Mouse (Mus musculus) ES-CJ7 (cell line): ENCODE data around the gene Itpk1.

ENCODE experiments used
- DNase-seq: peaks from one replicate; pipeline ENCODE4 v3.0.0; 2011; ENCODE audit warnings: low read depth, low spot score

Itpk1 gene

DNA sequence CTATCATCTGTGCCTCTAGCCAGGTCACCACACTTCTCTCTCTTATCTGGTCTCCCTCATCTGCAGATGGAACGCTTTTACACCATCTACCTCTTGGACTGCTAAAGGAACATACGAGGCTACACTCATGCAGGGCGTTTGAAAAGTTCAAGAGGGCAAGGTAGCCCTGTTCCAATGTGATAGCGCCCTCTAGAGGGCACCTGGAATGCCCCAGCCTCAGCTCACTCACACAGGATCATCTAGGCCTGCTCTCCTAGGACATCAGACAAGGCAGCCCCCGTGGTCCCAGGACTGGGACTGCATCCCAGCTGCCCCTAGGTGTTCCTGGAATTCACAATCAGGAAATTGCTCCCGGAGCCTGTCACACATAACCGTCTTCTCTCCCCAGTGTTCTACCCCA is 108.3 kb downstream of the Itpk1 start:
- DNase-seq: peak; percentile 69

- DNase-seq: no peak
Observed at GRCm38 (mm10) chr12:102594627-102595026, 110.1 kb downstream of the Itpk1 start.

- no peak for DNase-seq
Observed at GRCm38 (mm10) chr12:102593699-102594098, 111.0 kb downstream of the Itpk1 start.

DNA sequence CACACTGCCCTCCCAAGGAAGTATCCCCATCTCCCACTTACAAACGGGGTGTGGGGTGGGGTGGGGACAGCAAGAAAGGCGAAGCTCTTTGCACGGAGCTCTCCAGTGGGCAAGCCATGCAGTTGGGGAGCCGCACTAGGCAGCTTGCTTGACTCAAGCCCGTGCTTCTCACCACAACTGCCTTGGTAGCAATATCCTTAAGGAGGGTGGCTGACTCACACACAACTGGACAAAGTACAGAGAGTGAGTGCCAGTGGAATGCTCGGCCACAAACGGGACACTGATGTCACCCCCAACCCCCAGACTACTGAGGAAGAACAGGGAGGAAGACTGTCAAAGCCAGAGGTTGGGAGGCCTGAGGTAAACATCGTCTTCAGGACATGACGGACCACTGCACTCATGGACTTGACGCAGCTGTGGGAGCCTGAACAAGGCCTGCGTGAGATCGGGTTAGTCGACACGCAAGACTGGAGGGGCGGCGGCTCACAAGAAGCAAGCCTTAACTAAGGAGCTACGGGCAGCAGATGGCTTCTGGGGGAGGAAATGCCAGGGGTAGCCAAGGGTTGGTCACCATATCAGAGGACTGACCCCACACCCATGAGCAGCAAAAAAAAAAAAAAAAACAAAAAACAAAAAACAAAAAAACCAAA is 113.9 kb downstream of the Itpk1 start:
- DNase-seq: no peak

DNA sequence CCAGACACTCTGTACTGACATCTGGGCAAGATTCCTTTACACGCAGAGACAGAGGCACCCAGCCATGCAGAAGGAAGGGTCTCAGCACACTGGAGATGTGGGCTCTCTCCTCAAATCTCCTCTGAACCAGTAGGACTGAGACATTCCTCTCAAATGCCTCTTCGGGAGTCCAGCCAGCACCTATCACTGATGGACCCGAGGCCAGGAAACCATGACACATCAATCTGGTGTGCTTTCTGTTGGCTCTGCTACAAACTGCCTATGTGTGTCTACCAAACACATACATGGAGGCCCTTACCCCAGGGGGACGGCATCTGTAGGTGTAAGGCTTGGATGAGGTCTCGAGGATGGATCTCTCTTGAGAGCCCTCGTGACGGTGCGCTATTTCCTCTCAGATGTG is 117.6 kb downstream of the Itpk1 start:
- no peak for DNase-seq

GRCm38 (mm10) chr12:102586286-102586881 is 118.3 kb downstream of the Itpk1 start:
- no peak for DNase-seq

GRCm38 (mm10) chr12:102585390-102585789 is 119.3 kb downstream of the Itpk1 start:
- DNase-seq: no peak

GRCm38 (mm10) chr12:102582441-102582840 is 122.3 kb downstream of the Itpk1 start:
- no peak for DNase-seq

- no peak for DNase-seq
Observed at GRCm38 (mm10) chr12:102581579-102582196, 123.0 kb downstream of the Itpk1 start.

DNA sequence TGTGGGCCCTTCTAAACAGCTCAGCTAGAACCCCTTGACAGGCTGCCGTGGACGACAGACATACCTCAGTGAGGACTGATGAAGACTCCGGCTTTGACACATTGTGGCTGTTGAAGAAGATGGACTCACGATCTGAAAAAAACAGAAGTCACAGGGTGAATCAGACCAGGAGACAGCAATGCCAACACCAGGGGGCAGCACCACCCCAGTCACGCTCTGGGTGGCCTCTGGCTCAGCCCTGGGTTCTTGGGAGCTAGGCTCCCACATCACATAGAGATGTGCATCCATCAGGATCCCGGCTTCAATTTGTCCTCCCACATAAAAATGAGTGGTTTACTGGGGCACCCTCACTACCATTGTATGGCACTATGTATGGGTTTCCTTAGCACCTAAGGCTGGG is 125.7 kb downstream of the Itpk1 start:
- DNase-seq: peak; percentile 65

- DNase-seq: no peak
Observed at GRCm38 (mm10) chr12:102576659-102577398, 127.9 kb downstream of the Itpk1 start.

- DNase-seq: no peak
Observed at GRCm38 (mm10) chr12:102575541-102576329, 129.0 kb downstream of the Itpk1 start.

- no peak for DNase-seq
Observed at GRCm38 (mm10) chr12:102573036-102573435, 131.7 kb downstream of the Itpk1 start.

GRCm38 (mm10) chr12:102571666-102572065 is 133.1 kb downstream of the Itpk1 start:
- DNase-seq: no peak

DNA sequence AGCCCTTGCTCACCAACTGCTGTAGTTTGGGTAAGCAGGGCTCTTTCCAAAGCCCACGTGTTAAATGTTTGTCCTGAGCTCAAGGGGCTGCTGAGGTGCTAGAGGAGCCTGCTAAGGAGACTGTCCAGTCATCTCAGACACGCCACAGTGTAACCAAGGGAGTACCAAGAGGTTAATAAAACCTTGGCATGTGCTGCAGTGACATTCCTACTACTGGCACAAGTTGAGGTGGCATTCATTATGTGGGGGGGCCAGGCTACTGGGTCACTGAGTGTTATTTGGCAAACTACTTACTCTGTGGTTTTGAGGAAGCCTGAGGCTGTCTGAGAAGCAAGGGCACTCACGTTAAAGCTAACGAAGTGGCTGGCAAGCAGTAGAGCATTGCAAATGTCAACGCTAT is 134.0 kb downstream of the Itpk1 start:
- no peak for DNase-seq

DNA sequence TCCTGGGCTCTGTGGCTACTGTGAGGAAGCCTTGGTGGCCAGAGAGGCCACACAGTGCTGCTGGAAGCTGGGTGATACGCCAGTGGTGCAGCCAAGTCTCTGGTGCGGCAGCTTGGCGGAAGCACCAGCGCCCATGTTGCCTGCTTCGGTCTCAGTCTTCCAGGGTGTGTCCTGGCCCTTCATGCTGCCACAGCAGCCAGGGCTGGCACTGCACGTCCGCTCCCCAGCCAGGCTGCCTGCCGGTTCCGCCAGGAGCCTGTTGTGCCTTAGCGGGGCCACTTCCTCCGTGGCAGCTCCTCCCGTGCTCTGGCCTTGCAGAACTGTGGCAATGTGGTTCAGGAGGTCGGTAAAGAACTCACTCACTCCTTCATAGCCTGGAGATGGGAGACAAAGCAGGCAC is 134.6 kb downstream of the Itpk1 start:
- DNase-seq: no peak

DNA sequence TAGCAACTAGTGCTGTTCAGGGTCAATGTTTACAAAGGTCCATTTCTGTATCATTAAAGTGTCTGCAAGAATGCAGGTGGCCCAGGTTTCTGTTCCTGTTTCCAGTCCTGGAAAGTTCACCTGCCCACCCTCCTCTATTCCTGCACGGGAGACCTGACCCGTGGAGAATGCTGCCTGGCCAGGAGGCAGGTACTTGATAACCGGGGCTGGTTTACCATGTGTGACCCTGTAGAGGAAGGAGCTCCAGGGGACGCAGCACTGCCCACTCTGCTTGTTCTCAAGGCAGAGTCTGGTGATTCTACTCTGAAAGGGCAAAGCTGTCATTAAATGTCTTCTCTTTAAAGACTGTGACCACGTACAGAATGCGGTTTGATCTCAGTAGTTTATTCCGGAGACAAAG is 136.5 kb downstream of the Itpk1 start:
- no peak for DNase-seq

GRCm38 (mm10) chr12:102566951-102567350 is 137.8 kb downstream of the Itpk1 start:
- no peak for DNase-seq

GRCm38 (mm10) chr12:102565086-102565485 is 139.6 kb downstream of the Itpk1 start:
- DNase-seq: no peak

DNA sequence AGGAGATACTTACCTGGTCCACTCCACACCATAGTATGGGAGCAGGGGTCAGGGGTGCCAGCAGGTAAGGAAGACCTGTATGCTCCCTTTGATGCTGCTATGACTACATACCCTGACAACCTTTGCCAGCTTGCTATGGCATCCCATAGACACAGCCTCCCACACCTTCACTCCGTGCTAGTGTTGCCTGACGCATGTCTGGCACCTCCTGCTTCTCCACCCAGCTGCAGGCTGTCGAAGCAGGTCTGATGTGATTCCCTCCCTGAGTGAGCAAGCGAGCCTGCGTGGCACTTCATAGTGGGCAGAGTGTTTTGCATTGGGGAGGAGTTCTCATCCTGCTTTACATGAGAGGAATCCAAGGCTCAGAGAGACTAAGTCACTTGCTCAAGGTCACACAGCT is 147.4 kb downstream of the Itpk1 start:
- DNase-seq: no peak

DNA sequence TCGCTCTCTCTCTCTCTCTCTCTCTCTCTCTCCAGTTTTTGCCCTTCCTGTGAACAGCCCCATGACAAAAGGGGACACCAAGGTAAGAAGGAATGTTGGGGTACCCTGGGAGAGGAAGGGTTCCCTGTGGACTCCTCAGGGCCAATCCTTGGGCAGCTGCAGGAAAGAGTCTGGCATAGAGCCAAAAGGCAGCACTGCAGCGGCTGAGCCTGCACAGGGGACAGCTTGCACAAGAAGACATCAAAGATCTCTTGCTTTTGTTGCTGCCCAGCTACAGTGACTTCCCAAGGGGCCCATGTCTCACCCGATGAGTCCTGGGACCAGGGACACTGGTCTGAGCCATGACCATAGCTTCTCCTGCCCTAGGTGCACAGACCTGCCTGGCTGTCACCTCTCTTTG is 148.9 kb downstream of the Itpk1 start:
- no peak for DNase-seq
